Mouse (Mus musculus): ENCODE data around the gene Kremen1. TPM values are rescaled to one million over a fixed set of nuclear protein-coding genes. Genes with fewer than 3 reads are reported as not detected.

The Kremen1 gene
- polyA plus RNA-seq, 1 experiment from 2014 or later: 16.3 TPM

DNA sequence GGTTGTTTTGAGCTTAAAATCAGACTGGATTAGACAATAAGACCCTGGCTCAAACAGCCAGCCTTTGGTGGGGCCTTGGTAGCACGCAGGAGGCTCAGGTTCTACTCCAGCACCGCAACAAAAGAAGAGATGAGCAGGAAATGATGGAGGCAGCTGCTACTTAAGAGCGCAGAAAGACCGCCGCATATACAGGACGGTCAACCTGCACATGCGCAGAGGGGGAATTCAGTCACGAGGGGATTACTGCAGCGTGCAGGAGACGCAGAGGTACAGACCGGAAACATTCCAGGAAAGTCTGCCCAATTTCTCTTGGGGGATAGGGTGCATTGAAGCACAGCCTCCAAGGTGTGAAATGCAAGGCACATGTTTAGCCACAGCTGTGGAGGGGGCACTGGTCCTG is 103.3 kb downstream of the Kremen1 start:
- Histone ChIP-seq H3K36me3 (ENCODE audit: control insufficient read depth, insufficient read depth, low read length) (no peaks in the 10 kb centered on the region), H3K4me2 (no peak overlapping the region), H3K27ac (ENCODE audit: low read depth, low read length) (no peak overlapping the region), H3K9ac (ENCODE audit: low read depth, low read length) (no peak overlapping the region), H3K4me3 (ENCODE audit: low read depth, low read length) (no peak overlapping the region), H3K4me1 (ENCODE audit: control insufficient read depth, insufficient read depth, low read length) (peaks cover 9% of the 10 kb centered on the region; the same call in 1 of the 2 replicates), H3K27me3 (ENCODE audit: control insufficient read depth, insufficient read depth, low read length) (0 out of 2 replicates have a peak, but pooled peaks cover 3% of the 10 kb centered on the region), H3K9me3 (replicated peaks; ENCODE audit: control insufficient read depth, low read length) (0 out of 2 replicates have a peak, but pooled peaks cover 2% of the 10 kb centered on the region)
- ATAC-seq (replicated peaks; ENCODE audit: insufficient number of reproducible peaks, low FRiP score, low TSS enrichment): no peak
- 90% methylated on average over 11 of the region's 11 CpGs for WGBS (ENCODE audit: insufficient replicate concordance)

DNA sequence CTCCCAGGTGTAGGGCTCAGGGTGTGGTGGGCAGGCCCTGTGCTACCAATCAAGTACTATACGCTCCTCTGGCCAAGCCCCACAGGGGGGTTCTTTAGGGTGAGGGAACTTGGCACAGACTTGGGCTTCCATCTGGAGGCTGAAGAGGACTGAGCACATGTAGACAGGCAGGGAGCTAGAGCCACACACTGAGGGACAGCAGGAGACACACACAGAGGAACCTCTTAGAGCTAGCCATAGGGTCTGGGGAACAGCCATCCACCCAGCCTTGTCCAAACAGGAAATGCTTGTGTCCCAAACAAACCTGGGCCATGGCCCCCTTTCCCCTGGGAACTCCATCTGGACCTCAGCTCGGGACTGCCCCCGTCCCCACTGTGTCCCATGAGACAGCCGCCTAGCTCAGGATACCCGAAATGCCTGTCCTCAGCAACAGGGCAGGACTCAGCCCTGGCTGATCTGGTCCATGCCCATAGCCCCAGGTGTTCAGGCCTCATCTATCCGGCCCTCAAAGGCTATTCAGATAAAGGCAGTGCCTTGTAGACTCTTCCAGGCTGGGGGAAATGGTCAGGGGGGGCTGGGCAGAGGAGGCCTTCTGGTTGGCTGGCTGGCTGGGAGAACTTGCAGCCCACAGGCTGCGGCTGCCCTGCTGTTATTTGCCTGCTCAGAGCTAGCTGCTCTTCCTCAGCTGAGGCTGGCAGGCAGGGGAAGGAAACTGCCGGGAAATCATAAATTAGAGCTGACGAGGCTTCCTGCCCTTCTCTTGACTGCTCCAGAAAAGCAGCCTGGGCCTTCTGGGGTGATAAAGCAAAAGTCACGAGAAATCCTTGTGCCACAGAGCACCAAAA is 106.2 kb downstream of the Kremen1 start:
- ATAC-seq (replicated peaks; ENCODE audit: insufficient number of reproducible peaks, low FRiP score, low TSS enrichment): no peak
- Histone ChIP-seq H3K9me3 (replicated peaks; ENCODE audit: control insufficient read depth, low read length) (no peaks in the 10 kb centered on the region), H3K36me3 (ENCODE audit: control insufficient read depth, insufficient read depth, low read length) (no peaks in the 10 kb centered on the region), H3K4me1 (ENCODE audit: control insufficient read depth, insufficient read depth, low read length) (peaks cover 16% of the 10 kb centered on the region), H3K4me2 (no peak overlapping the region), H3K27ac (ENCODE audit: low read depth, low read length) (no peak overlapping the region), H3K9ac (ENCODE audit: low read depth, low read length) (0 out of 2 replicates have a peak overlapping the region, but pooled peaks have one; percentile 23), H3K27me3 (ENCODE audit: control insufficient read depth, insufficient read depth, low read length) (peaks cover 17% of the 10 kb centered on the region), H3K4me3 (ENCODE audit: low read depth, low read length) (no peak overlapping the region)
- WGBS (ENCODE audit: insufficient replicate concordance): 41% methylated on average over 10 of the region's 10 CpGs

DNA sequence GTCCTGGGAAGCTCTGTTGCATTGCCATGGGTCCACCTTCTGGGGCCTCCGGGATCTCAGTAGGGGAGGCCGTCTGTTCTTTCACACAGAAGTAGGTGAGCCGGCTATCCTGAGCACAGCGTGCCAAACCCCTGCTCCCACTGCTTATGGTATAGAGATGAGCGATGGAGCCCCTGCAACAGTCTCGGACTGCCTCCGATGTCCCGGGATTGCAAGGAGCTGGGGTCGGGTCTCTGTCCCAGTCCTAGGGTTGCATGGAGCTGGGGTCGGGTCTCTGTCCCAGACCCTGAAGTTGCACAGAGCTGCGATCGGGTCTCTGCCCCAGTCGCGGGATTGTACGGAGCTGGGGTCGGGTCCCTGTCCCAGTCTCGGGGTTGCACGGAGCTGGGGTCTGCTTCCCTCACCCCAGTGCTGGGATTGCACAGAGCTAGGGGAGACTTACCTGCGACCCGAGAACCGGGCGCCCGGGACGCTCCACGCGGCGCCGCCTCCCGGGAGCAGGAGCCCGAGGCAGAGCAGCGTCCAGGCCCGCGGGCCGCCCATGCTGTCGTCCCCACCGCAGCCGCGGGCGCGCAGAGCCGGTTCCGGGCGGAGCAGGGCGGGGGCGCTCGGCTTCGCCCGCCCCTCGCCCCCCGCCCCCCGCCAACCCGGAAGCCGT is 109.5 kb downstream of the Kremen1 start, which contains the start of gene Emid1:
Gene Emid1 (minus strand): TSS at position 578 of the 658 bp plus-strand sequence.
- peaks cover 29% of the 10 kb centered on the region for H3K4me1 ChIP-seq (ENCODE audit: control insufficient read depth, insufficient read depth, low read length)
- WGBS (ENCODE audit: insufficient replicate concordance): under 1% methylated on average over 43 of the region's 53 CpGs
- H3K9me3 ChIP-seq (replicated peaks; ENCODE audit: control insufficient read depth, low read length): no peaks in the 10 kb centered on the region
- no peak for ATAC-seq (replicated peaks; ENCODE audit: insufficient number of reproducible peaks, low FRiP score, low TSS enrichment)
- no peak within 1 kb of the TSS for H3K27ac ChIP-seq (ENCODE audit: low read depth, low read length)
- peak within 1 kb of the TSS; percentile 94 for H3K4me2 ChIP-seq
- peaks cover 17% of the 10 kb centered on the region for H3K27me3 ChIP-seq (ENCODE audit: control insufficient read depth, insufficient read depth, low read length)
- H3K36me3 ChIP-seq (ENCODE audit: control insufficient read depth, insufficient read depth, low read length): no peaks in the 10 kb centered on the region
- peak within 1 kb of the TSS; percentile 77 for H3K9ac ChIP-seq (ENCODE audit: low read depth, low read length)
- peak within 1 kb of the TSS; percentile 54 for H3K4me3 ChIP-seq (ENCODE audit: low read depth, low read length)

DNA sequence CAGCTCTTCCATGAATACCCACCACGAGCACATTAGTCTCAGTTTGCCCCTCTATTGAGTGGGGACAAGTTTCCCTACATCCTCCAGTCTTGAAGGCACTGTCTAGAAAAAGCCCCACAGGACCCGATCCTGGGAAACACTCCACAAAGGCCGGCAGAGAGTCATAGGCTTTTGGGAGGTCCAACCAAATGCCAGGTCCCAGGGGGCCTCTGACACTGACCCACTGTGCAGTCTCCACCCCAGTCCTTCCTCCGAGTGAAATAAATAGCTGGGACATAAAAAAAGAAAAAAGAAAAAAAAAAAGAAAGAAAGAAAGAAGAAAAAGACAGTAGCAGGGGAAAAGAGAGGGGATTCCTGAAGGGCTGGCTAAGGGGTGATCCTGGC is 110.1 kb downstream of the Kremen1 start:
- peak overlapping the region; percentile 54 for H3K4me3 ChIP-seq (ENCODE audit: low read depth, low read length)
- peaks cover 27% of the 10 kb centered on the region for H3K4me1 ChIP-seq (ENCODE audit: control insufficient read depth, insufficient read depth, low read length)
- no peak overlapping the region for H3K27ac ChIP-seq (ENCODE audit: low read depth, low read length)
- no peaks in the 10 kb centered on the region for H3K9me3 ChIP-seq (replicated peaks; ENCODE audit: control insufficient read depth, low read length)
- H3K27me3 ChIP-seq (ENCODE audit: control insufficient read depth, insufficient read depth, low read length): peaks cover 17% of the 10 kb centered on the region
- no peak for ATAC-seq (replicated peaks; ENCODE audit: insufficient number of reproducible peaks, low FRiP score, low TSS enrichment)
- peak overlapping the region; percentile 94 for H3K4me2 ChIP-seq
- WGBS (ENCODE audit: insufficient replicate concordance): 56% methylated on average over 4 of the region's 4 CpGs
- H3K9ac ChIP-seq (ENCODE audit: low read depth, low read length): no peak overlapping the region
- no peaks in the 10 kb centered on the region for H3K36me3 ChIP-seq (ENCODE audit: control insufficient read depth, insufficient read depth, low read length)

DNA sequence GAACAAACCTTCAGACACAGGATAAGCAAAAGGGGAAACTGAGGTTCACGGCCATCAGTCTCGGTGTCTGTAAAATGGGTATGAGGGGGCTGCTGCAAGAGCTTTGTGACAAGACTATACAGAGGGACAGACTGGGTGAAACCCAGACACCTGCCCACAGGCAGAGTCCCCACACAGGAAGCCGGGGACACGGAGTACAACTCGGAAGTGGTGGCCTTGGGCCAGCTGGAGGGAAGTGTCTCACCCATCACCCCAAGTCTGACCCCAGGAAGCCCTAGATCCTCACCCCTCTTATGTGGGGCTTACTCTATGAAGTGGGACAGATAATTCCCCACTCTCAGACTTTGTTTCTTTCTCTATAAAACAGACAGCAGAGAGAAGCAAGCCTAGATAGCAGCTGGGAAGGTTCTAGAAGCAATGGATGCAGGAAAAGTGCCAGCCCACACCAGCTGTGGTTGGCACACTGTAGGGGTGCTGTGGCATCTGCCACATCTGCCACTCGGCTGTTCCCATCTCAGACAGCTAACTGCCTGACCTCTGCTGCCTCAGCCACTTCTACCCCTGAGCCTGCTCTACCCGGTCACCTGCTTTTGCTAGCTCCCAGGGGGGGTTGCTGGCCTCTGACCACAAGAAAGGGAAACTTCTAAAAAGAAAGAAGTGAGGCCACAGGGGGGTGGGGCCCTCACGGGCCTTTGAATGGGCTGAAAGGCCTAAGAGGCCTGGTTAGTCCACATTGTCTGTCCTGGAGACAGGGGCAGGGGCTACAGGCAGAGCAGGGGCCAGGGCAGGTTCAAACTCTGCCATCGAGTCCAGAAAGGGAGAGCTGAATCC is 110.7 kb downstream of the Kremen1 start:
- Histone ChIP-seq H3K9me3 (replicated peaks; ENCODE audit: control insufficient read depth, low read length) (no peaks in the 10 kb centered on the region), H3K4me2 (no peak overlapping the region), H3K27me3 (ENCODE audit: control insufficient read depth, insufficient read depth, low read length) (peaks cover 17% of the 10 kb centered on the region), H3K27ac (ENCODE audit: low read depth, low read length) (no peak overlapping the region), H3K4me3 (ENCODE audit: low read depth, low read length) (no peak overlapping the region), H3K36me3 (ENCODE audit: control insufficient read depth, insufficient read depth, low read length) (no peaks in the 10 kb centered on the region), H3K9ac (ENCODE audit: low read depth, low read length) (no peak overlapping the region), H3K4me1 (ENCODE audit: control insufficient read depth, insufficient read depth, low read length) (peaks cover 24% of the 10 kb centered on the region)
- WGBS (ENCODE audit: insufficient replicate concordance): 71% methylated on average over 9 of the region's 9 CpGs
- ATAC-seq (replicated peaks; ENCODE audit: insufficient number of reproducible peaks, low FRiP score, low TSS enrichment): no peak

DNA sequence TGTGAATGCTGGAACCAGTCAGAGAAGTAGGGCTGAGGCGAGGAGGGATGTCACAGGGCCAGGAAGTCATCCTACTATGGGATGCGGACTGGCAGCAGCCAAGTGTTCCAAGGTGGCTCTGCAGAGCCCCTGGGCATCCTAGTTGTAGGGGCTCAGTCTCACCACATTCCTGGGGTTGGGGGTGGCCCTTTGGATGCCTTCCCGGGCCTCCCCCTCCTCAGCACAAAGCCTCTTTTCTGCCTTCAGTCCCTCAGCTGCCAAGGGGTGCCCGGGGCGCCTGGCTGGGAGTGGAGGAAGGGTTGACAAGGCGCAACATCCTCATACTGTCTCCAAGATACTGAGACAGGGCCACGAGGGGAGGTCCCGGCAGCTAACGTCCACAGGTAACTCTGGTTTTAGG is 111.4 kb downstream of the Kremen1 start:
- Histone ChIP-seq H3K9me3 (replicated peaks; ENCODE audit: control insufficient read depth, low read length) (no peaks in the 10 kb centered on the region), H3K4me2 (no peak overlapping the region), H3K27ac (ENCODE audit: low read depth, low read length) (no peak overlapping the region), H3K36me3 (ENCODE audit: control insufficient read depth, insufficient read depth, low read length) (no peaks in the 10 kb centered on the region), H3K27me3 (ENCODE audit: control insufficient read depth, insufficient read depth, low read length) (peaks cover 17% of the 10 kb centered on the region), H3K4me1 (ENCODE audit: control insufficient read depth, insufficient read depth, low read length) (peaks cover 20% of the 10 kb centered on the region), H3K4me3 (ENCODE audit: low read depth, low read length) (no peak overlapping the region), H3K9ac (ENCODE audit: low read depth, low read length) (no peak overlapping the region)
- 75% methylated on average over 9 of the region's 9 CpGs for WGBS (ENCODE audit: insufficient replicate concordance)
- 0 out of 2 replicates have a peak, but pooled peaks have one; percentile 14 for ATAC-seq (replicated peaks; ENCODE audit: insufficient number of reproducible peaks, low FRiP score, low TSS enrichment)

DNA sequence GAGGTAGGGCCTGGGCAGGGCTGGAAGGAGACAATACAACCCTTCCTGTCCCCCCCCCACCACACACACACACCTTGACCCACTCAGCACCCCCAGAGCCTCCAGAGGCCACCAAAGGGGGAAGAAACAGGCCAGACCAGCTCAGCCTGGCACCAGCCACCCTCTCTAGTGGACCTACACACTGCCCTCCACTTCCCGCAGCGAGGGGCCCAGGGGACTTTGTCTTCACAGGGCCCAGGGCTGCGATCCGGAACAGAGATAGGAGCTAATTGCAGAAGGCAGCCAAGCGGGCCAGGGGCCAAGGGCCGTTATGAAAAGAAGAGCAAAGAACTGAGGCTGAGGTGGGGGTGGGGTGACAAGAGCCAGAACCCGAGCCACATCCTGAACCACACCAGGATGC is 112.1 kb downstream of the Kremen1 start:
- Histone ChIP-seq H3K27me3 (ENCODE audit: control insufficient read depth, insufficient read depth, low read length) (peaks cover 17% of the 10 kb centered on the region), H3K4me3 (ENCODE audit: low read depth, low read length) (no peak overlapping the region), H3K4me2 (no peak overlapping the region), H3K4me1 (ENCODE audit: control insufficient read depth, insufficient read depth, low read length) (peaks cover 20% of the 10 kb centered on the region), H3K36me3 (ENCODE audit: control insufficient read depth, insufficient read depth, low read length) (no peaks in the 10 kb centered on the region), H3K9ac (ENCODE audit: low read depth, low read length) (no peak overlapping the region; the same call in 1 of the 2 replicates), H3K9me3 (replicated peaks; ENCODE audit: control insufficient read depth, low read length) (no peaks in the 10 kb centered on the region), H3K27ac (ENCODE audit: low read depth, low read length) (no peak overlapping the region)
- no peak for ATAC-seq (replicated peaks; ENCODE audit: insufficient number of reproducible peaks, low FRiP score, low TSS enrichment)
- WGBS (ENCODE audit: insufficient replicate concordance): 20% methylated on average over 7 of the region's 7 CpGs

DNA sequence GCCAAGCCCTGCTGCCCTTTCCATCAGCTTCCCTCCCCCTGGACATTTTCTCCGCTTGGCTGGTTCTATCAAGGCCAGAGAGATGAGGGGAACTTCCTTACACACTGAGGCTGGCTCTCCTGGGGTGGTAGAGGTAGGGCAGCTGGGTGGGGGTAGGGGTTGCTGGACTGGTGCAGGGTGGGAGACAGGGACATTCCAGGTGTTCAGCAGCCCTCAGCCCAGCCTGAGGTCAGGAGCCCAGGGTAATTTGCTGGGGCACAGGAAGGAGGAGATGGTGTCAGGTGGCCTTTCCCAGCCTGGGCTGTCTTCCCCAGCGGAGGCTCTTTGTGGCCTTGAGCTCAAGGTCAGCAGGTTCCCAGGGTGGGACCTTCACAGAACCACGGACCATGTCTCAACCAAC is 115.8 kb downstream of the Kremen1 start:
- Histone ChIP-seq H3K36me3 (ENCODE audit: control insufficient read depth, insufficient read depth, low read length) (no peaks in the 10 kb centered on the region), H3K9me3 (replicated peaks; ENCODE audit: control insufficient read depth, low read length) (no peaks in the 10 kb centered on the region), H3K4me2 (no peak overlapping the region), H3K27me3 (ENCODE audit: control insufficient read depth, insufficient read depth, low read length) (peaks cover 5% of the 10 kb centered on the region), H3K4me1 (ENCODE audit: control insufficient read depth, insufficient read depth, low read length) (peaks cover 22% of the 10 kb centered on the region), H3K4me3 (ENCODE audit: low read depth, low read length) (no peak overlapping the region), H3K9ac (ENCODE audit: low read depth, low read length) (no peak overlapping the region), H3K27ac (ENCODE audit: low read depth, low read length) (no peak overlapping the region)
- ATAC-seq (replicated peaks; ENCODE audit: insufficient number of reproducible peaks, low FRiP score, low TSS enrichment): no peak
- WGBS (ENCODE audit: insufficient replicate concordance): 62% methylated on average over 3 of the region's 3 CpGs

Data from heart, embryonic 11.5 days (tissue).